Mouse (Mus musculus): Measurements from ENCODE around the gene Diras2. TPM values are rescaled to one million over a fixed set of nuclear protein-coding genes. Genes with fewer than 3 reads are reported as not detected.

The Diras2 gene
- total RNA-seq, 1 experiment, result 0.76 TPM

GRCm38 (mm10) chr13:52561367-52562165 lies 30.5 kb upstream of the Diras2 start:
- no peaks in the 10 kb centered on the region for H3K9me3 ChIP-seq (ENCODE audit: control insufficient read depth, insufficient read depth, low read depth, low read length)
- H3K9ac ChIP-seq (ENCODE audit: insufficient read depth, low read depth, low read length, poor library complexity, severe bottlenecking), result no peak overlapping the region
- no peak for DNase-seq (ENCODE audit: low read depth, low spot score)
- peaks cover 20 to 29% of the 10 kb centered on the region in 2 experiments for H3K4me1 ChIP-seq (ENCODE audit: control insufficient read depth in 2 of 2, insufficient read depth in 2 of 2, low read length in 2 of 2, poor library complexity in 1 of 2)
- peak overlapping the region; percentile 78 for H3K27ac ChIP-seq (ENCODE audit: insufficient read depth, low read depth, low read length, poor library complexity, severe bottlenecking)
- H3K4me3 ChIP-seq (ENCODE audit: insufficient read depth in 1 of 2, low read depth in 1 of 2, low read length in 2 of 2, poor library complexity in 1 of 2, severe bottlenecking in 1 of 2), result no peak overlapping the region
- in situ Hi-C loops (cut with MboI; ENCODE audit: low sequenced_read_pairs in 2 of 2, unreplicated experiment in 2 of 2), result no loop called here
- no peaks in the 10 kb centered on the region for H3K36me3 ChIP-seq (ENCODE audit: control insufficient read depth, insufficient read depth, low read length, poor library complexity, severe bottlenecking)
- TF ChIP-seq ZNF384 (IDR thresholded peaks at IDR 0.05; ENCODE audit: low read depth, low read length) (peak; percentile 89), ZC3H11A (IDR thresholded peaks at IDR 0.05; ENCODE audit: borderline replicate concordance, low read depth, low read length) (no peak), MAFK (IDR thresholded peaks at IDR 0.05; ENCODE audit: insufficient read depth, low read depth, low read length) (no peak), HCFC1 (IDR thresholded peaks at IDR 0.05; ENCODE audit: borderline replicate concordance, insufficient read depth, low read length) (no peak), CHD2 (IDR thresholded peaks at IDR 0.05; ENCODE audit: low read depth, low read length) (no peak)

- in situ Hi-C loops (cut with MboI; ENCODE audit: low sequenced_read_pairs in 2 of 2, unreplicated experiment in 2 of 2), result no loop called here
- no peak overlapping the region for H3K27ac ChIP-seq (ENCODE audit: insufficient read depth, low read depth, low read length, poor library complexity, severe bottlenecking)
- no peak for TF ChIP-seq HCFC1 (IDR thresholded peaks at IDR 0.05; ENCODE audit: borderline replicate concordance, insufficient read depth, low read length)
- TF ChIP-seq CHD2 (IDR thresholded peaks at IDR 0.05; ENCODE audit: low read depth, low read length), result no peak
- TF ChIP-seq MAFK (IDR thresholded peaks at IDR 0.05; ENCODE audit: insufficient read depth, low read depth, low read length), result no peak
- TF ChIP-seq ZNF384 (IDR thresholded peaks at IDR 0.05; ENCODE audit: low read depth, low read length), result no peak
- no peak for TF ChIP-seq ZC3H11A (IDR thresholded peaks at IDR 0.05; ENCODE audit: borderline replicate concordance, low read depth, low read length)
- no peaks in the 10 kb centered on the region for H3K9me3 ChIP-seq (ENCODE audit: control insufficient read depth, insufficient read depth, low read depth, low read length)
- no peak for DNase-seq (ENCODE audit: low read depth, low spot score)
- no peaks in the 10 kb centered on the region for H3K36me3 ChIP-seq (ENCODE audit: control insufficient read depth, insufficient read depth, low read length, poor library complexity, severe bottlenecking)
- peaks cover 10% of the 10 kb centered on the region in 2 experiments for H3K4me1 ChIP-seq (ENCODE audit: control insufficient read depth in 2 of 2, insufficient read depth in 2 of 2, low read length in 2 of 2, poor library complexity in 1 of 2)
- H3K9ac ChIP-seq (ENCODE audit: insufficient read depth, low read depth, low read length, poor library complexity, severe bottlenecking), result no peak overlapping the region
- no peak overlapping the region for H3K4me3 ChIP-seq (ENCODE audit: insufficient read depth in 1 of 2, low read depth in 1 of 2, low read length in 2 of 2, poor library complexity in 1 of 2, severe bottlenecking in 1 of 2)
These were observed 26.3 kb upstream of the Diras2 start for GRCm38 (mm10) chr13:52557421-52557820.

GRCm38 (mm10) chr13:52554722-52555121 lies 23.6 kb upstream of the Diras2 start:
- Histone ChIP-seq H3K4me1 (ENCODE audit: control insufficient read depth in 2 of 2, insufficient read depth in 2 of 2, low read length in 2 of 2, poor library complexity in 1 of 2) (peaks cover 0 to 3% of the 10 kb centered on the region in 2 experiments; a peak in 1 of 4 replicates), H3K9me3 (ENCODE audit: control insufficient read depth, insufficient read depth, low read depth, low read length) (no peaks in the 10 kb centered on the region), H3K27ac (ENCODE audit: insufficient read depth, low read depth, low read length, poor library complexity, severe bottlenecking) (no peak overlapping the region), H3K4me3 (ENCODE audit: insufficient read depth in 1 of 2, low read depth in 1 of 2, low read length in 2 of 2, poor library complexity in 1 of 2, severe bottlenecking in 1 of 2) (no peak overlapping the region), H3K36me3 (ENCODE audit: control insufficient read depth, insufficient read depth, low read length, poor library complexity, severe bottlenecking) (no peaks in the 10 kb centered on the region), H3K9ac (ENCODE audit: insufficient read depth, low read depth, low read length, poor library complexity, severe bottlenecking) (no peak overlapping the region)
- in situ Hi-C loops (cut with MboI; ENCODE audit: low sequenced_read_pairs in 2 of 2, unreplicated experiment in 2 of 2), result no loop called here
- DNase-seq (ENCODE audit: low read depth, low spot score), result no peak
- TF ChIP-seq CHD2 (IDR thresholded peaks at IDR 0.05; ENCODE audit: low read depth, low read length), result no peak
- TF ChIP-seq ZC3H11A (IDR thresholded peaks at IDR 0.05; ENCODE audit: borderline replicate concordance, low read depth, low read length), result no peak
- TF ChIP-seq MAFK (IDR thresholded peaks at IDR 0.05; ENCODE audit: insufficient read depth, low read depth, low read length), result no peak
- TF ChIP-seq HCFC1 (IDR thresholded peaks at IDR 0.05; ENCODE audit: borderline replicate concordance, insufficient read depth, low read length), result no peak
- TF ChIP-seq ZNF384 (IDR thresholded peaks at IDR 0.05; ENCODE audit: low read depth, low read length), result no peak

GRCm38 (mm10) chr13:52552822-52553477 lies 21.9 kb upstream of the Diras2 start:
- no peak for TF ChIP-seq CHD2 (IDR thresholded peaks at IDR 0.05; ENCODE audit: low read depth, low read length)
- TF ChIP-seq MAFK (IDR thresholded peaks at IDR 0.05; ENCODE audit: insufficient read depth, low read depth, low read length), result no peak
- no peak for TF ChIP-seq ZC3H11A (IDR thresholded peaks at IDR 0.05; ENCODE audit: borderline replicate concordance, low read depth, low read length)
- TF ChIP-seq ZNF384 (IDR thresholded peaks at IDR 0.05; ENCODE audit: low read depth, low read length), result no peak
- no peak for TF ChIP-seq HCFC1 (IDR thresholded peaks at IDR 0.05; ENCODE audit: borderline replicate concordance, insufficient read depth, low read length)
- no peaks in the 10 kb centered on the region for H3K36me3 ChIP-seq (ENCODE audit: control insufficient read depth, insufficient read depth, low read length, poor library complexity, severe bottlenecking)
- H3K4me1 ChIP-seq (ENCODE audit: control insufficient read depth in 2 of 2, insufficient read depth in 2 of 2, low read length in 2 of 2, poor library complexity in 1 of 2), result peaks cover 0 to 3% of the 10 kb centered on the region in 2 experiments; a peak in 1 of 4 replicates
- no peak overlapping the region for H3K9ac ChIP-seq (ENCODE audit: insufficient read depth, low read depth, low read length, poor library complexity, severe bottlenecking)
- no peak for DNase-seq (ENCODE audit: low read depth, low spot score)
- H3K4me3 ChIP-seq (ENCODE audit: insufficient read depth in 1 of 2, low read depth in 1 of 2, low read length in 2 of 2, poor library complexity in 1 of 2, severe bottlenecking in 1 of 2), result no peak overlapping the region
- in situ Hi-C loops (cut with MboI; ENCODE audit: low sequenced_read_pairs in 2 of 2, unreplicated experiment in 2 of 2), result no loop called here
- H3K9me3 ChIP-seq (ENCODE audit: control insufficient read depth, insufficient read depth, low read depth, low read length), result no peaks in the 10 kb centered on the region
- no peak overlapping the region for H3K27ac ChIP-seq (ENCODE audit: insufficient read depth, low read depth, low read length, poor library complexity, severe bottlenecking)

Measured in ES-E14 (cell line).